Mouse (Mus musculus): ENCODE results near the gene Cpvl. TPM values are rescaled to one million over a fixed set of nuclear protein-coding genes. Genes with fewer than 3 reads are reported as not detected.

Cpvl gene
- not detected in 2 replicates for polyA plus RNA-seq (2012; rRNA removed)

DNA sequence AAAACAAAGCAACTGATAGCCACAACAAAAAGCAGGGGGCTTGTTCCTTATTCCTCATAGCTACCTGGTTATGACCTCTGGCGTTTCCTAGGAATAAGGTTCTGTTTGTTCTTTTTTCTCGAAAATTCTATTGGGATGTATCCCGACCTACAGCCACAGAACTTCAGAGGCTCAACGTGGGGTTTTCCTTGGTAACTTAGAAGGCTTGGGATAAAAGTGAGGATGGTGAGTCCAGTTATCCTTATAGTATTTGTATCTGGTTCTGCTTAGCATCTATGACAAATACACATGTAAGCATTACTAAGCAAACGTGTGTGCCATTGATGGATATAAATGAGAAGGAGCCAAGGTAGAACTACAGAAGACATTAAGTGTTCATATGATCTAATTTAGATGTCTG, at the start of gene Cpvl:
Gene Cpvl, minus strand, starts transcription at position 101 of the 400 bp plus-strand sequence.

Other genes with a start within 250 kb of the Cpvl start
- 9.8 and 9.9 TPM in 2 replicates for gene Tril, start 157.8 kb downstream of the Cpvl start, polyA plus RNA-seq (2012; rRNA removed)
- 39.3 and 41.1 TPM in 2 replicates for gene Chn2, start 60.9 kb upstream of the Cpvl start, polyA plus RNA-seq (2012; rRNA removed)